Mouse (Mus musculus): ENCODE data around the gene Gm44596.
"Not testable (repeated sequence)": the region's sequence is repeated elsewhere in the genome, so short reads cannot be mapped to it uniquely, and the experiment has no call there.

GRCm38 (mm10) chr6:128380594-128381167, 5.4 kb downstream of the Gm44596 start:
- TF ChIP-seq CTCF (conservative IDR thresholded peaks at IDR 0.05; ENCODE audit: low read length); NANOG (IDR thresholded peaks at IDR 0.05; ENCODE audit: borderline replicate concordance, low read length): not testable (repeated sequence)
